Mouse (Mus musculus): ENCODE results near the gene Pdzrn3.

The Pdzrn3 gene

GRCm38 (mm10) chr6:101198943-101199298, 178.8 kb downstream of the Pdzrn3 start:
- DNase-seq (ENCODE audit: low read depth, low spot score) = no peak

- no peak for DNase-seq (ENCODE audit: low read depth, low spot score)
Observed at GRCm38 (mm10) chr6:101198284-101198942, 179.3 kb downstream of the Pdzrn3 start.

GRCm38 (mm10) chr6:101197642-101198041, 180.1 kb downstream of the Pdzrn3 start:
- peak; percentile 22 for DNase-seq (ENCODE audit: low read depth, low spot score)

GRCm38 (mm10) chr6:101195891-101196290, 181.8 kb downstream of the Pdzrn3 start:
- no peak for DNase-seq (ENCODE audit: low read depth, low spot score)

GRCm38 (mm10) chr6:101194386-101194925, 183.2 kb downstream of the Pdzrn3 start:
- DNase-seq (ENCODE audit: low read depth, low spot score) = no peak

- DNase-seq (ENCODE audit: low read depth, low spot score) = no peak
Observed at GRCm38 (mm10) chr6:101191576-101191975, 186.1 kb downstream of the Pdzrn3 start.

- DNase-seq (ENCODE audit: low read depth, low spot score) = no peak
Observed at GRCm38 (mm10) chr6:101187322-101187721, 190.4 kb downstream of the Pdzrn3 start.

GRCm38 (mm10) chr6:101186887-101187286, 190.8 kb downstream of the Pdzrn3 start:
- DNase-seq (ENCODE audit: low read depth, low spot score) = no peak

GRCm38 (mm10) chr6:101184103-101184785, 193.5 kb downstream of the Pdzrn3 start:
- no peak for DNase-seq (ENCODE audit: low read depth, low spot score)

- DNase-seq (ENCODE audit: low read depth, low spot score) = no peak
Observed at GRCm38 (mm10) chr6:101170699-101171098, 207.0 kb downstream of the Pdzrn3 start.

- no peak for DNase-seq (ENCODE audit: low read depth, low spot score)
Observed at GRCm38 (mm10) chr6:101153511-101153921, 224.2 kb downstream of the Pdzrn3 start.

GRCm38 (mm10) chr6:101135368-101135767, 242.3 kb downstream of the Pdzrn3 start:
- no peak for DNase-seq (ENCODE audit: low read depth, low spot score)

- DNase-seq (ENCODE audit: low read depth, low spot score) = no peak
Observed at GRCm38 (mm10) chr6:101125396-101125795, 252.3 kb downstream of the Pdzrn3 start.

GRCm38 (mm10) chr6:101108951-101109350, 268.7 kb downstream of the Pdzrn3 start:
- no peak for DNase-seq (ENCODE audit: low read depth, low spot score)

GRCm38 (mm10) chr6:101103506-101103905, 274.2 kb downstream of the Pdzrn3 start:
- DNase-seq (ENCODE audit: low read depth, low spot score) = no peak

GRCm38 (mm10) chr6:101101709-101102654, 275.7 kb downstream of the Pdzrn3 start:
- no peak for DNase-seq (ENCODE audit: low read depth, low spot score)

Measured in WW6 (cell line).